Mouse (Mus musculus) midbrain, embryonic 16.5 days (tissue): ENCODE results near the gene Oxct2a. TPM values are rescaled to one million over a fixed set of nuclear protein-coding genes. Genes with fewer than 3 reads are reported as not detected.
"Not testable (repeated sequence)": the region's sequence is repeated elsewhere in the genome, so short reads cannot be mapped to it uniquely, and the experiment has no call there.

Source experiments
- ATAC-seq: fragments of 200-750 bp; cut with Nextera tagmentation; 2 replicates; pipeline ENCODE4 v1.8.0; 2017; ENCODE audit warnings: moderate TSS enrichment
- H3K27ac ChIP-seq: fragments of 300-500 bp; sonication (generic); 2 replicates; pipeline ENCODE4 v1.5.1; 2014; ENCODE audit warnings: mild to moderate bottlenecking, low read length, mixed read lengths
- H3K27me3 ChIP-seq: fragments of 300-500 bp; sonication (generic); 2 replicates; pipeline ENCODE4 v1.6.1; 2014; ENCODE audit warnings: low read depth, low read length, mixed read lengths; ENCODE audit not compliant: control insufficient read depth, insufficient read depth
- H3K36me3 ChIP-seq: fragments of 300-500 bp; sonication (generic); 2 replicates; pipeline ENCODE4 v1.6.1; 2014; ENCODE audit warnings: mild to moderate bottlenecking, low read length, moderate library complexity, mixed read lengths; ENCODE audit not compliant: control insufficient read depth, insufficient read depth
- H3K4me1 ChIP-seq: fragments of 300-500 bp; sonication (generic); 2 replicates; pipeline ENCODE4 v1.6.1; 2014; ENCODE audit warnings: mild to moderate bottlenecking, low read length, mixed read lengths; ENCODE audit not compliant: control insufficient read depth, insufficient read depth
- H3K4me2 ChIP-seq: fragments of 300-500 bp; sonication (generic); 2 replicates; pipeline ENCODE4 v1.6.1; 2014; ENCODE audit warnings: mild to moderate bottlenecking, low read length, mixed read lengths
- H3K4me3 ChIP-seq: fragments of 300-500 bp; sonication (generic); 2 replicates; pipeline ENCODE4 v1.5.1; 2014; ENCODE audit warnings: low read depth, mild to moderate bottlenecking, low read length, moderate library complexity, mixed read lengths
- H3K9ac ChIP-seq: fragments of 300-500 bp; sonication (generic); 2 replicates; pipeline ENCODE4 v1.6.1; 2014; ENCODE audit warnings: low read depth, low read length, mixed read lengths
- H3K9me3 ChIP-seq: fragments of 300-500 bp; sonication (generic); replicated peaks from 2 replicates; pipeline ENCODE4 v1.6.1; 2014; ENCODE audit warnings: mild to moderate bottlenecking, low read length, mixed read lengths; ENCODE audit not compliant: control insufficient read depth, poor library complexity, severe bottlenecking
- WGBS: fragments of 180-500 bp; shearing (Covaris S2); extraction: QIAGEN DNeasy Blood & Tissue Kit; methylation state at CpG from one replicate; pipeline ENCODE4 v1.1.7; 2014; 5-methylcytosine and 5-hydroxymethylcytosine counted together
- polyA plus RNA-seq: library from polyadenylated mRNA; unstranded; fragments of >200 nt; fragmentation: Nextera tagmentation; extraction: Ambion mirVana; gene quantifications from 2 replicates; pipeline ENCODE4 v1.2.1, GENCODE M21; 2015

Gene Oxct2a
- polyA plus RNA-seq, 1 experiment from 2014 or later: not detected

DNA sequence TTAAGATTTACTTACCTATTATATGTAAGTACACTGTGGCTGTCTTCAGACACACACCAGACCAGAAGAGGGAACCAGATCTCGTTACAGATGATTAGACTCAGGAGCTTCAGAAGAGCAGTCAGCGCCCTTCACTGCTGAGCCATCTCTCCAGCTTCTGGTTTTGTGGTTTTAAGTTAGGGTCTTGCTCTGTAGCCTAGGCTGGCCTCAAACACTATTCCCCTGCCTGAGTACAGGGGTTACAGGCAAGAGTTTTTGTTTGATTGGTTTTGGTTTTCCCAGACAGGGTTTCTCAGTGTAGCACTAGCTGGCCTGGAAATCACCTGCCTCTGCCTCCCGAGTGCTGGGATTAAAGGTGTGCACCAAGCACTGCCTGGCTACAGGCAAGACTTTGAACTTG is 31.0 kb downstream of the Oxct2a start:
- no peaks in the 10 kb centered on the region for H3K4me1 ChIP-seq
- H3K9me3 ChIP-seq: no peaks in the 10 kb centered on the region
- no peaks in the 10 kb centered on the region for H3K27me3 ChIP-seq
- WGBS: 94% methylated on average over 3 of the region's 3 CpGs
- no peak for ATAC-seq
- no peak overlapping the region for H3K4me2 ChIP-seq
- no peak overlapping the region for H3K4me3 ChIP-seq
- peaks cover 45% of the 10 kb centered on the region for H3K36me3 ChIP-seq
- no peak overlapping the region for H3K9ac ChIP-seq
- H3K27ac ChIP-seq: no peak overlapping the region

DNA sequence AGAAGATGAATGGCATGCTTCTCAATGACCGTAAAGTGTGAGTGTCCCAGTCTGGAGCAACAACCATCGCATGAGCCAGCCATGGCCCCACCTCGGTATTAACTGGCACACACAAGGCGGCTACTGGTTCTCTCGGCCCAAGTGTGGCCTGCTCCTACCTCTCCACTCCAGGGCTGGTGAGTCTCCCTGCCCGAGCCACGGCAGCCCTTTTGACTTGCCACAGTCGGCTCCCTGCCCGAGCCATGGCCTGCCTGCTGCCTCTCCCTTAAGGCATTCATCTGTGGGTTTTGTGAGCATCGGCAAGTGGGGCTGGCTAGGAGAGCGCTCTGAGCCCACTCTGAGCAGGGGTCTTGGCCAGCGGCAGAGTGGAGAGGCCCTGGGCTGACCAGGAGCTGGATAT is 34.4 kb downstream of the Oxct2a start:
- Histone ChIP-seq H3K4me2 (no peak overlapping the region), H3K27me3 (no peaks in the 10 kb centered on the region), H3K4me3 (no peak overlapping the region), H3K9me3 (no peaks in the 10 kb centered on the region), H3K27ac (no peak overlapping the region), H3K36me3 (peaks cover 24% of the 10 kb centered on the region), H3K9ac (no peak overlapping the region), H3K4me1 (peaks cover 19% of the 10 kb centered on the region)
- WGBS: 90% methylated on average over 12 of the region's 12 CpGs
- ATAC-seq: no peak

- no peaks in the 10 kb centered on the region for H3K27me3 ChIP-seq
- no peaks in the 10 kb centered on the region for H3K9me3 ChIP-seq
- no peak overlapping the region for H3K27ac ChIP-seq
- WGBS: 91% methylated on average over 2 of the region's 2 CpGs
- no peak overlapping the region for H3K9ac ChIP-seq
- ATAC-seq: no peak
- no peak overlapping the region for H3K4me3 ChIP-seq
- H3K4me1 ChIP-seq: peaks cover 22% of the 10 kb centered on the region
- no peak overlapping the region for H3K4me2 ChIP-seq
- peaks cover 17% of the 10 kb centered on the region for H3K36me3 ChIP-seq
These were observed 36.6 kb downstream of the Oxct2a start for GRCm38 (mm10) chr4:123286790-123287189.

- Histone ChIP-seq H3K36me3 (peaks cover 13% of the 10 kb centered on the region), H3K4me3 (peak overlapping the region; percentile 70), H3K27me3 (no peaks in the 10 kb centered on the region), H3K4me1 (peaks cover 22% of the 10 kb centered on the region), H3K9me3 (no peaks in the 10 kb centered on the region), H3K4me2 (peak overlapping the region; percentile 95), H3K9ac (peak overlapping the region; percentile 4; the same call in 1 of the 2 replicates), H3K27ac (no peak overlapping the region)
- WGBS: 82% methylated on average over 6 of the region's 6 CpGs
- no peak for ATAC-seq
These were observed 38.5 kb downstream of the Oxct2a start for GRCm38 (mm10) chr4:123284731-123285624.

DNA sequence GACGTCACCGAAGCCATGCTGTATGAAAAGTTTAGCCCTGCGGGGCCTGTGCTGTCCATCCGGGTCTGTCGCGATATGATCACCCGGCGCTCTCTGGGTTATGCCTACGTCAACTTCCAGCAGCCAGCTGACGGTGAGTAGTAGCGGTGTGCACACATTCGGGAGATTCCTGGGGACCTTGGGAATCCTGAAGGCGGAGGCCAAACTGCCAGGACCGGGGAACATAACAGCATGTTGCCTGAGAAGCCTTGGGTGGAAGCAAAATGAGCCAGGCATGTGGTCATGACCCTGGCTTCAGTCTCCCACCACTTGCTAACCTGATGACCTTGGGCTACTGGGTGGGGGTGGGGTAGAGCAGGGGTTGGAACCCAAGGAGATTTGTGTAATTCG is 39.8 kb downstream of the Oxct2a start:
- H3K36me3 ChIP-seq, H3K27ac ChIP-seq, H3K27me3 ChIP-seq, H3K9me3 ChIP-seq: not testable (repeated sequence)
- WGBS: under 1% methylated on average over 14 of the region's 15 CpGs
- H3K4me1 ChIP-seq: peaks cover 22% of the 10 kb centered on the region
- peak overlapping the region; percentile 95 for H3K4me2 ChIP-seq
- peak; percentile 37; the same call in 1 of the 2 replicates for ATAC-seq
- H3K9ac ChIP-seq: peak overlapping the region; percentile 67
- peak overlapping the region; percentile 70 for H3K4me3 ChIP-seq

DNA sequence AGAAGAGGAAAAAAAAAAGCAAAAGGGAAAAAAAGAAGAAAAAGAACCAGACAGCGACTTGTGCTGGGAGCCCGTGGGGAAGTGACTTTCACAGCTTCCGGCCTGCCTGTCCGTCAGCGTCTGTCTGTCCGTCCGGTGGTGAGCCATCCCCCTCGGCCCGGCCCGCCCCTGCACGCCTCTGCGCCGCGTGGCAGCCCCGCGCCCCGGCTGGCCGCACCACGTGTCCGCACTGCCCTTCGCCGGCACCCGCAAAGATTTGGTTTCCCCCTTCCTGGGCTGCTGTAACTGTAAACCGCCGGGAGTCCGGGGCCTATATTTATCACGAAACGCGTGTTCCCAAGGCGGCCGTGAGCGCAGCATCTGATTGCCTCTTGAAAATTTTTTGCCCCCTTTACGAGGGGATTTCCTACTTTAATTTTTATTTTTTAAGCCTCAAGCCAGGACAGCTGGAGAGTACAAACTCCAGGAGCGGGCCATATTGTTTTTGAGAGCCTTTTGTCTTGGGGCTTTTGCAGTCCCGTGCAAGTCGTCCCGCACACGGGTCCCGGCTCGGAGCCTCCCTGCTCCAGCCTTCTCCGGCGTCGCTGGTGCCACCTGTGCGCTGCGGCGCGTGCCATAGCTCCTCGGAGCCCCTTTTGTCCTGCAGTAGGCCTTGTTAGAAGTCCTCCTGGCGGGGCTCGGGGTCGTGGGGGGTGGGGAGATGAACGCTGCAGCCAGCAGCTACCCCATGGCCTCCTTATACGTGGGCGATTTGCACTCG is 40.3 kb downstream of the Oxct2a start:
- Histone ChIP-seq H3K4me1 (peaks cover 22% of the 10 kb centered on the region), H3K9ac (peak overlapping the region; percentile 50; the same call in 1 of the 2 replicates), H3K4me3 (peak overlapping the region; percentile 70), H3K4me2 (peak overlapping the region; percentile 95)
- H3K36me3 ChIP-seq, H3K9me3 ChIP-seq, H3K27ac ChIP-seq, H3K27me3 ChIP-seq: not testable (repeated sequence)
- WGBS: under 1% methylated on average over 28 of the region's 55 CpGs
- peak; percentile 78 for ATAC-seq

DNA sequence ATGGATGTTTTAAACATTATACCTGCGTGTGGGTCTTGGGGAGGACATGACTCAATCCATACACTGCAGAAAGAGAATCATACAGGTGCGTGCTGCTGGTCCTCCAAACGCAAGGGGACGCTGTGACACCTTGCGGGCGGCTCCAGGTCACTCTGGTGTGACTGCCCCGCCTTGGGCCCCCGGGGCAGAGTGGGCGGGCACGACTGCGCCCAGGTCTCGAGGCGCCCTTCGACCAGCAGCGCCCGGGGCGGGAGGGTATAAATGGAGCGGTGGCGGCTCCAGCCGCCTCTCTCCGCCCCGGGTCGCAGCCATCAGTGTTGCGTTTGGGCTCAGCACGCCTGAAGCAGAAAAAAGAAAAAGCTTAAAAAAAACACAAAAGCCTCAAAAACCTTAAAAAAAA is 40.9 kb downstream of the Oxct2a start:
- Histone ChIP-seq H3K27me3 (no peaks in the 10 kb centered on the region), H3K4me1 (peaks cover 22% of the 10 kb centered on the region), H3K36me3 (peaks cover 3% of the 10 kb centered on the region; the same call in 1 of the 2 replicates), H3K4me3 (peak overlapping the region; percentile 70), H3K9me3 (no peaks in the 10 kb centered on the region), H3K9ac (peak overlapping the region; percentile 70), H3K27ac (peak overlapping the region; percentile 61), H3K4me2 (peak overlapping the region; percentile 95)
- WGBS: 2% methylated on average over 25 of the region's 25 CpGs
- ATAC-seq: peak; percentile 92

DNA sequence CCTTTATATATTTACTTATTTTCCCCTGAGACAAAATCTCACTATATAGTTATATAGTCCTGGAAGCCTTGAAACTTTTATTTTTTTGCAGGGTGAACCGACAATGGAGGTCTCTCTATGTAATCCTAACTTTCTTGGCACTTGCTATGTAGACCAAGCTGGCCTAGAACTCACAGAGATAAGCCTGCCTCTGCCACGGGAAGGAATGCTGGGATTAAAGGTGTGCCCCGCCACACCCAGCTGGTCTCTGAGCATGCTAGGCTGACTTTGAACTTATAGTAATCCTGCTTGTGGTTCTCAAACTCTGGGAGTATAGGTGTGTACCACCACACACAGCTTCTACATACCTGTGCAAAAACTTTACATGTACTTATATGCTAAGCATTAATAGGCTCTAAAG is 43.3 kb downstream of the Oxct2a start:
- no peaks in the 10 kb centered on the region for H3K27me3 ChIP-seq
- no peaks in the 10 kb centered on the region for H3K9me3 ChIP-seq
- H3K27ac ChIP-seq: no peak overlapping the region
- WGBS: 71% methylated on average over 3 of the region's 3 CpGs
- no peak for ATAC-seq
- no peaks in the 10 kb centered on the region for H3K36me3 ChIP-seq
- H3K4me2 ChIP-seq: no peak overlapping the region
- H3K4me1 ChIP-seq: peaks cover 14% of the 10 kb centered on the region
- H3K4me3 ChIP-seq: no peak overlapping the region
- no peak overlapping the region for H3K9ac ChIP-seq
